In the genomic region with DNA sequence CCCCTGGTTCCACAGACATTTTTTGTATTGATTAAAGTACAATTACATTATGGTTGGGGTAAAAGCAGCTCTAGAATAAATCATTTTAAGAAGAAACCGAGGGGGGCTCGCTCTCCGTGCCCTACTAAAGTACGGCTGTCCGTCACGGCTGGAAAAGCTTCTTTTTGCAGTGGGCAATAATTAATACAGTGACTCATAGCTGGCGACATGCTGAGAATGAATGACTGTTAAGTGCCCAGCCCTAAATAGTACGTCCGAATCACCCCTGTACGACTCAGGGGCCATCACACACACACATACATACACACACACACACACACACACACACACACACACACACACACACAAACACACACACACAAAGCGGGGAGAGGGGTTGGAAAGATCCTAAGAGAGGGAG, we compare ENCODE assay signal across 9 mouse cellular contexts.
"Had no signal": no experiment of that assay in that cellular context is flagged by ENCODE, and none has a peak within 500 bp of the region (broad histone marks: within the 10 kb centered on the region; RNA-seq: fewer than 3 reads in every experiment).

No protein-coding gene starts in this region.

- H3K9ac ChIP-seq: liver, embryonic 12.5 days; lung, embryonic 14.5 days; midbrain, embryonic 12.5 days; neural tube, embryonic 15.5 days had no signal

- H3K36me3 ChIP-seq: liver, embryonic 12.5 days; neural tube, embryonic 15.5 days had no signal

- H3K4me3 ChIP-seq: limb, embryonic 10.5 days; liver, embryonic 12.5 days; midbrain, embryonic 12.5 days; myocyte; neural tube, embryonic 15.5 days had no signal

- H3K4me1 ChIP-seq: liver, embryonic 12.5 days had no signal

- H3K9me3 ChIP-seq: limb, embryonic 10.5 days; liver, embryonic 12.5 days; midbrain, embryonic 12.5 days; neural tube, embryonic 15.5 days had no signal

- DNase-seq: kidney, adult 9 months; lung, embryonic 14.5 days; lung, postnatal 10 days had no signal

- H3K4me2 ChIP-seq: liver, embryonic 12.5 days; lung, embryonic 14.5 days; midbrain, embryonic 12.5 days; neural tube, embryonic 15.5 days had no signal

- ATAC-seq: liver, embryonic 12.5 days had no signal

- H3K27ac ChIP-seq: limb, embryonic 10.5 days; liver, embryonic 12.5 days; midbrain, embryonic 12.5 days; neural tube, embryonic 15.5 days; stomach, postnatal 0 days had no signal

- H3K27me3 ChIP-seq: liver, embryonic 12.5 days; midbrain, embryonic 12.5 days; neural tube, embryonic 15.5 days had no signal
